Mouse (Mus musculus) forebrain, embryonic 12.5 days (tissue): ENCODE data around the gene Nek7. TPM values are rescaled to one million over a fixed set of nuclear protein-coding genes. Genes with fewer than 3 reads are reported as not detected.

Experiments
- ATAC-seq: fragments of 200-750 bp; cut with Nextera tagmentation; 2 replicates; pipeline ENCODE4 v1.8.0; 2017; ENCODE audit warnings: moderate TSS enrichment; ENCODE audit not compliant: low FRiP score
- H3K27ac ChIP-seq: fragments of 300-500 bp; sonication (generic); 2 replicates; pipeline ENCODE4 v1.5.1; 2016; ENCODE audit warnings: mild to moderate bottlenecking
- H3K27me3 ChIP-seq: fragments of 300-500 bp; sonication (generic); 2 replicates; pipeline ENCODE4 v1.6.1; 2016; ENCODE audit warnings: mild to moderate bottlenecking
- H3K36me3 ChIP-seq: fragments of 300-500 bp; sonication (generic); replicated peaks from 2 replicates; pipeline ENCODE4 v1.6.1; 2016; ENCODE audit warnings: mild to moderate bottlenecking
- H3K4me1 ChIP-seq: fragments of 300-500 bp; sonication (generic); 2 replicates; pipeline ENCODE4 v1.6.1; 2016
- H3K4me2 ChIP-seq: fragments of 300-500 bp; sonication (generic); 2 replicates; pipeline ENCODE4 v1.6.1; 2016; ENCODE audit warnings: mild to moderate bottlenecking, moderate library complexity
- H3K4me3 ChIP-seq: fragments of 300-500 bp; sonication (generic); replicated peaks from 2 replicates; pipeline ENCODE4 v1.5.1; 2016; ENCODE audit warnings: mild to moderate bottlenecking
- H3K9ac ChIP-seq: fragments of 300-500 bp; sonication (generic); 2 replicates; pipeline ENCODE4 v1.6.1; 2016; ENCODE audit warnings: mild to moderate bottlenecking
- H3K9me3 ChIP-seq: fragments of 300-500 bp; sonication (generic); 2 replicates; pipeline ENCODE4 v1.6.1; 2016
- WGBS: fragments of 180-500 bp; shearing (Covaris S2); methylation state at CpG from one replicate; pipeline ENCODE4 v1.1.7; 2016; 5-methylcytosine and 5-hydroxymethylcytosine counted together
- polyA plus RNA-seq: library from polyadenylated mRNA; unstranded; fragments of >200 nt; fragmentation: Nextera tagmentation; extraction: Ambion mirVana; gene quantifications from 2 replicates; pipeline ENCODE4 v1.2.1, GENCODE M21; 2016

Gene Nek7
- polyA plus RNA-seq, 1 experiment from 2014 or later = 27.4 TPM

GRCm38 (mm10) chr1:138582225-138582624, 37.7 kb downstream of the Nek7 start:
- WGBS = 90% methylated on average over 7 of the region's 7 CpGs
- ATAC-seq = no peak
- Histone ChIP-seq H3K4me2 (no peak overlapping the region), H3K4me1 (peaks cover 2% of the 10 kb centered on the region), H3K36me3 (no peaks in the 10 kb centered on the region), H3K27ac (no peak overlapping the region), H3K4me3 (no peak overlapping the region), H3K9ac (no peak overlapping the region), H3K27me3 (no peaks in the 10 kb centered on the region), H3K9me3 (no peaks in the 10 kb centered on the region)

GRCm38 (mm10) chr1:138579822-138580492, 40.0 kb downstream of the Nek7 start:
- ATAC-seq = no peak
- no peak overlapping the region for H3K4me3 ChIP-seq
- WGBS = 77% methylated on average over 11 of the region's 11 CpGs
- no peaks in the 10 kb centered on the region for H3K27me3 ChIP-seq
- no peak overlapping the region for H3K27ac ChIP-seq
- H3K4me2 ChIP-seq = no peak overlapping the region
- H3K4me1 ChIP-seq = peaks cover 2% of the 10 kb centered on the region
- no peaks in the 10 kb centered on the region for H3K9me3 ChIP-seq
- H3K36me3 ChIP-seq = no peaks in the 10 kb centered on the region
- H3K9ac ChIP-seq = no peak overlapping the region

- H3K4me2 ChIP-seq = no peak overlapping the region
- no peak overlapping the region for H3K4me3 ChIP-seq
- no peaks in the 10 kb centered on the region for H3K9me3 ChIP-seq
- H3K27ac ChIP-seq = no peak overlapping the region
- no peaks in the 10 kb centered on the region for H3K27me3 ChIP-seq
- H3K36me3 ChIP-seq = no peaks in the 10 kb centered on the region
- ATAC-seq = no peak
- H3K4me1 ChIP-seq = peaks cover 2% of the 10 kb centered on the region
- WGBS = 92% methylated on average over 7 of the region's 7 CpGs
- H3K9ac ChIP-seq = no peak overlapping the region
These were observed 40.7 kb downstream of the Nek7 start for GRCm38 (mm10) chr1:138579207-138579606.

- no peaks in the 10 kb centered on the region for H3K9me3 ChIP-seq
- no peak overlapping the region for H3K27ac ChIP-seq
- no peak for ATAC-seq
- 80% methylated on average over 7 of the region's 7 CpGs for WGBS
- H3K27me3 ChIP-seq = no peaks in the 10 kb centered on the region
- peaks cover 6% of the 10 kb centered on the region for H3K4me1 ChIP-seq
- H3K36me3 ChIP-seq = no peaks in the 10 kb centered on the region
- H3K9ac ChIP-seq = no peak overlapping the region
- H3K4me2 ChIP-seq = no peak overlapping the region
- H3K4me3 ChIP-seq = no peak overlapping the region
These were observed 43.1 kb downstream of the Nek7 start for GRCm38 (mm10) chr1:138576803-138577202.

- ATAC-seq = no peak
- peaks cover 12% of the 10 kb centered on the region for H3K4me1 ChIP-seq
- no peak overlapping the region for H3K27ac ChIP-seq
- WGBS = 94% methylated on average over 8 of the region's 8 CpGs
- no peak overlapping the region for H3K9ac ChIP-seq
- H3K4me3 ChIP-seq = no peak overlapping the region
- no peaks in the 10 kb centered on the region for H3K36me3 ChIP-seq
- no peaks in the 10 kb centered on the region for H3K27me3 ChIP-seq
- H3K4me2 ChIP-seq = no peak overlapping the region
- no peaks in the 10 kb centered on the region for H3K9me3 ChIP-seq
These were observed 43.8 kb downstream of the Nek7 start for GRCm38 (mm10) chr1:138576066-138576697.

- no peak for ATAC-seq
- H3K9me3 ChIP-seq = no peaks in the 10 kb centered on the region
- no peak overlapping the region for H3K4me3 ChIP-seq
- H3K27me3 ChIP-seq = no peaks in the 10 kb centered on the region
- peaks cover 15% of the 10 kb centered on the region for H3K4me1 ChIP-seq
- H3K9ac ChIP-seq = no peak overlapping the region
- no peak overlapping the region for H3K4me2 ChIP-seq
- 83% methylated on average over 2 of the region's 2 CpGs for WGBS
- H3K36me3 ChIP-seq = no peaks in the 10 kb centered on the region
- no peak overlapping the region for H3K27ac ChIP-seq
These were observed 44.3 kb downstream of the Nek7 start for GRCm38 (mm10) chr1:138575629-138576028.

- no peaks in the 10 kb centered on the region for H3K9me3 ChIP-seq
- WGBS = 26% methylated on average over 22 of the region's 22 CpGs
- ATAC-seq = peak; percentile 69
- H3K4me3 ChIP-seq = no peak overlapping the region
- no peak overlapping the region for H3K9ac ChIP-seq
- no peak overlapping the region for H3K27ac ChIP-seq
- H3K4me2 ChIP-seq = 0 out of 2 replicates have a peak overlapping the region, but pooled peaks have one; percentile 1
- H3K27me3 ChIP-seq = no peaks in the 10 kb centered on the region
- H3K4me1 ChIP-seq = peaks cover 13% of the 10 kb centered on the region
- no peaks in the 10 kb centered on the region for H3K36me3 ChIP-seq
These were observed 48.2 kb downstream of the Nek7 start for GRCm38 (mm10) chr1:138571565-138572361.

GRCm38 (mm10) chr1:138571038-138571441, 48.9 kb downstream of the Nek7 start:
- H3K27ac ChIP-seq = no peak overlapping the region

GRCm38 (mm10) chr1:138568434-138569232, 51.3 kb downstream of the Nek7 start:
- no peaks in the 10 kb centered on the region for H3K36me3 ChIP-seq
- peaks cover 13% of the 10 kb centered on the region for H3K4me1 ChIP-seq
- no peak overlapping the region for H3K9ac ChIP-seq
- ATAC-seq = no peak
- H3K27me3 ChIP-seq = no peaks in the 10 kb centered on the region
- 85% methylated on average over 6 of the region's 6 CpGs for WGBS
- H3K4me3 ChIP-seq = no peak overlapping the region
- no peak overlapping the region for H3K27ac ChIP-seq
- H3K4me2 ChIP-seq = no peak overlapping the region
- H3K9me3 ChIP-seq = no peaks in the 10 kb centered on the region

More at GRCm38 (mm10) chr1:138571038-138571441, 48.9 kb downstream of the Nek7 start:
- WGBS = 87% methylated on average over 2 of the region's 2 CpGs
- no peak overlapping the region for H3K4me3 ChIP-seq
- no peak overlapping the region for H3K9ac ChIP-seq
- H3K27me3 ChIP-seq = no peaks in the 10 kb centered on the region
- H3K9me3 ChIP-seq = no peaks in the 10 kb centered on the region
- ATAC-seq = 0 out of 2 replicates have a peak, but pooled peaks have one; percentile 18
- peaks cover 13% of the 10 kb centered on the region for H3K4me1 ChIP-seq
- no peaks in the 10 kb centered on the region for H3K36me3 ChIP-seq
- H3K4me2 ChIP-seq = no peak overlapping the region

GRCm38 (mm10) chr1:138567946-138568345, 52.0 kb downstream of the Nek7 start:
- Histone ChIP-seq H3K9me3 (no peaks in the 10 kb centered on the region), H3K9ac (no peak overlapping the region), H3K4me1 (peaks cover 13% of the 10 kb centered on the region), H3K27me3 (no peaks in the 10 kb centered on the region), H3K27ac (no peak overlapping the region), H3K4me3 (no peak overlapping the region), H3K4me2 (no peak overlapping the region), H3K36me3 (no peaks in the 10 kb centered on the region)
- WGBS = 90% methylated on average over 9 of the region's 9 CpGs
- ATAC-seq = no peak

- WGBS = 93% methylated on average over 6 of the region's 6 CpGs
- Histone ChIP-seq H3K4me2 (no peak overlapping the region), H3K9me3 (no peaks in the 10 kb centered on the region), H3K36me3 (no peaks in the 10 kb centered on the region), H3K4me1 (peaks cover under 1% of the 10 kb centered on the region), H3K4me3 (no peak overlapping the region), H3K27me3 (no peaks in the 10 kb centered on the region), H3K9ac (no peak overlapping the region), H3K27ac (no peak overlapping the region)
- ATAC-seq = no peak
These were observed 55.3 kb downstream of the Nek7 start for GRCm38 (mm10) chr1:138564677-138565076.

GRCm38 (mm10) chr1:138560733-138561132, 59.2 kb downstream of the Nek7 start:
- no peaks in the 10 kb centered on the region for H3K36me3 ChIP-seq
- H3K4me1 ChIP-seq = peaks cover 7% of the 10 kb centered on the region
- no peak overlapping the region for H3K9ac ChIP-seq
- no peak overlapping the region for H3K4me2 ChIP-seq
- WGBS = 94% methylated on average over 12 of the region's 12 CpGs
- no peaks in the 10 kb centered on the region for H3K9me3 ChIP-seq
- no peak overlapping the region for H3K27ac ChIP-seq
- no peak overlapping the region for H3K4me3 ChIP-seq
- no peaks in the 10 kb centered on the region for H3K27me3 ChIP-seq
- ATAC-seq = no peak
